Mouse (Mus musculus): ENCODE data around the gene Gm20765. TPM values are rescaled to one million over a fixed set of nuclear protein-coding genes. Genes with fewer than 3 reads are reported as not detected.

The Gm20765 gene
- polyA plus RNA-seq, 1 experiment from 2014 or later: not detected

- Histone ChIP-seq H3K9ac (replicated peaks; ENCODE audit: low read depth, low read length) (no peak overlapping the region), H3K27me3 (ENCODE audit: control insufficient read depth, insufficient read depth, low read length) (no peaks in the 10 kb centered on the region), H3K36me3 (ENCODE audit: control insufficient read depth, insufficient read depth, low read length) (no peaks in the 10 kb centered on the region), H3K4me1 (ENCODE audit: control insufficient read depth, insufficient read depth, low read length) (no peaks in the 10 kb centered on the region), H3K4me3 (ENCODE audit: low read depth, low read length) (no peak overlapping the region), H3K4me2 (ENCODE audit: low read depth, low read length) (no peak overlapping the region), H3K27ac (ENCODE audit: low read depth, low read length) (no peak overlapping the region), H3K9me3 (ENCODE audit: control insufficient read depth, low read length) (no peaks in the 10 kb centered on the region)
- no peak for ATAC-seq (ENCODE audit: low read depth)
- 91% methylated on average over 5 of the region's 5 CpGs for WGBS
Measured at GRCm38 (mm10) chr10:104214527-104214926, 29.2 kb downstream of the Gm20765 start.

GRCm38 (mm10) chr10:104220303-104221021 is 35.1 kb downstream of the Gm20765 start:
- Histone ChIP-seq H3K27me3 (ENCODE audit: control insufficient read depth, insufficient read depth, low read length) (no peaks in the 10 kb centered on the region), H3K27ac (ENCODE audit: low read depth, low read length) (no peak overlapping the region), H3K9ac (replicated peaks; ENCODE audit: low read depth, low read length) (no peak overlapping the region), H3K36me3 (ENCODE audit: control insufficient read depth, insufficient read depth, low read length) (no peaks in the 10 kb centered on the region), H3K9me3 (ENCODE audit: control insufficient read depth, low read length) (no peaks in the 10 kb centered on the region), H3K4me1 (ENCODE audit: control insufficient read depth, insufficient read depth, low read length) (no peaks in the 10 kb centered on the region), H3K4me2 (ENCODE audit: low read depth, low read length) (no peak overlapping the region), H3K4me3 (ENCODE audit: low read depth, low read length) (no peak overlapping the region)
- 77% methylated on average over 6 of the region's 6 CpGs for WGBS
- no peak for ATAC-seq (ENCODE audit: low read depth)

Other genes with a start within 250 kb of the Gm20765 start
- gene Gm21293, start 42.5 kb upstream of the Gm20765 start, polyA plus RNA-seq (2014; fragmentation: Nextera tagmentation; extraction: Ambion mirVana): not detected in 2 replicates
- not detected in 2 replicates for gene Gm6763, start 34.0 kb upstream of the Gm20765 start, polyA plus RNA-seq (2014; fragmentation: Nextera tagmentation; extraction: Ambion mirVana)
- gene Gm8764, start 25.5 kb upstream of the Gm20765 start, polyA plus RNA-seq (2014; fragmentation: Nextera tagmentation; extraction: Ambion mirVana): not detected in 2 replicates
- not detected in 2 replicates for gene Gm21304, start 17.0 kb upstream of the Gm20765 start, polyA plus RNA-seq (2014; fragmentation: Nextera tagmentation; extraction: Ambion mirVana)
- not detected in 2 replicates for gene Gm21312, start 8.5 kb upstream of the Gm20765 start, polyA plus RNA-seq (2014; fragmentation: Nextera tagmentation; extraction: Ambion mirVana)
- gene Gm4340, start 8.5 kb downstream of the Gm20765 start, polyA plus RNA-seq (2014; fragmentation: Nextera tagmentation; extraction: Ambion mirVana): not detected in 2 replicates

All from neural tube, embryonic 14.5 days (tissue).